Mouse (Mus musculus) embryonic fibroblast, embryonic 13.5 days (primary cell): ENCODE measurements around the gene Ptbp1.

Experiments used
- CTCF ChIP-seq: IDR thresholded peaks from 2 replicates; pipeline ENCODE4 v1.5.1; 2011; ENCODE audit warnings: mild to moderate bottlenecking, control low read depth, low read length, moderate library complexity, borderline replicate concordance; ENCODE audit not compliant: insufficient read depth
- POLR2A ChIP-seq: IDR thresholded peaks from 2 replicates; pipeline ENCODE4 v1.6.1; 2011; ENCODE audit warnings: low read depth, mild to moderate bottlenecking, control low read depth, low read length, moderate library complexity

DNA sequence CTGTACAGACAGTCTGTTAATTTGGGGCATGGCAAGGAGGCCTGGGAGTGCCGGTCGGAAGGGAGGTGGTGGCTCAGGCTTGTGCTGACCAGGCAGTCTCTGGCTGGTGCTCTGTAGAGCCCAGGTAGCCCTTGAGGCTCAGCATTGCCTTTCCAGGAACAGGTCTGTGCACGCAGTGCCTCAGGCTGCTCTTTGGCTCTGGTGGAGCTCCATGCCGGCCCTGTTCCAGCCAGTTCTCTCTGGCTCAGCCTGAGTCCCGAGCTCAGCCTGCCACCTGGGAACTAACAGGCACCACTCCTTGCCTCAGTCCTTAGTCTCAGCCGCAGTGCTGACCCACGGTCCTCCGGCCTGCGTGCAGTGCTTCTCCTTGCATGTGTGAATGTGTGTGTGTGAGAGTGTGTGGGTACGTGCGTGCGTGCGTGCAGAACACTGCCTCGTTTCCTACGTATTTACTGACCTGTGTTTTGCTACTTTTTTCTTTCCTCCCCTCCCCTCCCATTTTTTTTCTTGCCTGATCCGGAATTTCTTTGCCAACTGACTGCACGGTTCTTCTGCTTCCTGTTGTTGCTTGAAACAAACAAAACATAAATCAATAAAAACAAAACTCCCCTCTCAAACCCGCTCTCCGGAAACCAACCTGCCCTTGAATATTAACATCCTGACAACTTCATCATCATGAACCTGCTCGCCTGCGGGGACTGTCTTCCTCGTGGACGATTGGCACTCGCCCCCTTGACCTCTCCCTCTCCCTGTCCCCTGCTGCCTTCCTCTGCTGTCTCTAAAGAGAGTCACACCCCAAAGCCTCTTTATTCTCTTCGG is 7.2 kb downstream of the Ptbp1 start:
- TF ChIP-seq CTCF (no peak), POLR2A (no peak)
